Mouse (Mus musculus): ENCODE results near the gene Ndst2.

- TF ChIP-seq CTCF (IDR thresholded peaks at IDR 0.05; ENCODE audit: insufficient read depth, low read depth, low read length) (no peak), POLR2A (IDR thresholded peaks at IDR 0.05; ENCODE audit: insufficient read depth, low read depth, low read length) (no peak)
Measured at GRCm38 (mm10) chr14:20764942-20765341, 30.6 kb upstream of the Ndst2 start.
